Mouse (Mus musculus) embryonic facial prominence, embryonic 11.5 days (tissue): ENCODE measurements around the gene Ak7. TPM values are rescaled to one million over a fixed set of nuclear protein-coding genes. Genes with fewer than 3 reads are reported as not detected.

Experiments
- ATAC-seq: fragments of 200-750 bp; cut with Nextera tagmentation; replicated peaks from 2 replicates; pipeline ENCODE4 v1.8.0; 2017; ENCODE audit warnings: low read depth; ENCODE audit not compliant: insufficient number of reproducible peaks, low FRiP score, low TSS enrichment
- DNase-seq: peaks from one replicate; pipeline ENCODE4 v3.0.0-alpha.2; 2015; ENCODE audit warnings: low spot score
- H3K27ac ChIP-seq: fragments of 300-500 bp; sonication (generic); replicated peaks from 2 replicates; pipeline ENCODE4 v1.5.1; 2014; ENCODE audit warnings: mild to moderate bottlenecking, low read depth, low read length, control low read depth
- H3K27me3 ChIP-seq: fragments of 300-500 bp; sonication (generic); 2 replicates; pipeline ENCODE4 v1.6.1; 2014; ENCODE audit warnings: mild to moderate bottlenecking, low read length, moderate library complexity, mixed read lengths; ENCODE audit not compliant: control insufficient read depth, insufficient read depth
- H3K36me3 ChIP-seq: fragments of 300-500 bp; sonication (generic); replicated peaks from 2 replicates; pipeline ENCODE4 v1.6.1; 2014; ENCODE audit warnings: low read depth, mild to moderate bottlenecking, low read length, moderate library complexity, mixed read lengths; ENCODE audit not compliant: control insufficient read depth, insufficient read depth
- H3K4me1 ChIP-seq: fragments of 300-500 bp; sonication (generic); 2 replicates; pipeline ENCODE4 v1.6.1; 2014; ENCODE audit warnings: low read length, mixed read lengths; ENCODE audit not compliant: control insufficient read depth, insufficient read depth
- H3K4me2 ChIP-seq: fragments of 300-500 bp; sonication (generic); 2 replicates; pipeline ENCODE4 v1.6.1; 2014; ENCODE audit warnings: low read depth, mild to moderate bottlenecking, control low read depth, low read length, moderate library complexity
- H3K4me3 ChIP-seq: fragments of 300-500 bp; sonication (generic); 2 replicates; pipeline ENCODE4 v1.5.1; 2014; ENCODE audit warnings: low read depth, low read length, control low read depth
- H3K9ac ChIP-seq: fragments of 300-500 bp; sonication (generic); replicated peaks from 2 replicates; pipeline ENCODE4 v1.6.1; 2014; ENCODE audit warnings: mild to moderate bottlenecking, control low read depth, low read length
- H3K9me3 ChIP-seq: fragments of 300-500 bp; sonication (generic); replicated peaks from 2 replicates; pipeline ENCODE4 v1.6.1; 2016; ENCODE audit warnings: mild to moderate bottlenecking, low read length, inconsistent platforms, mixed read lengths; ENCODE audit not compliant: control insufficient read depth
- WGBS: fragments of 180-500 bp; shearing (Covaris S2); extraction: QIAGEN DNeasy Blood & Tissue Kit; methylation state at CpG from one replicate; pipeline ENCODE4 v1.1.7; 2014; 5-methylcytosine and 5-hydroxymethylcytosine counted together
- polyA plus RNA-seq: library from polyadenylated mRNA; unstranded; fragments of >200 nt; fragmentation: Nextera tagmentation; extraction: Ambion mirVana; gene quantifications from 2 replicates; pipeline ENCODE4 v1.2.1, GENCODE M21; 2014

Gene Ak7
- 0.24 TPM in 1 of 2 replicates, not detected in the other for polyA plus RNA-seq

GRCm38 (mm10) chr12:105705799-105706487, at the start of gene Ak7:
Gene Ak7, plus strand, starts transcription at chr12:105705976.
- H3K27me3 ChIP-seq = no peaks in the 10 kb centered on the region
- peak; percentile 84 for ATAC-seq
- no peaks in the 10 kb centered on the region for H3K9me3 ChIP-seq
- H3K4me2 ChIP-seq = peak within 1 kb of the TSS; percentile 23
- H3K27ac ChIP-seq = no peak within 1 kb of the TSS
- H3K36me3 ChIP-seq = no peaks in the 10 kb centered on the region
- 11% methylated on average over 22 of the region's 22 CpGs for WGBS
- DNase-seq = peak; percentile 72
- H3K9ac ChIP-seq = no peak within 1 kb of the TSS
- H3K4me1 ChIP-seq = 0 out of 2 replicates have a peak, but pooled peaks cover 2% of the 10 kb centered on the region
- H3K4me3 ChIP-seq = no peak within 1 kb of the TSS

DNA sequence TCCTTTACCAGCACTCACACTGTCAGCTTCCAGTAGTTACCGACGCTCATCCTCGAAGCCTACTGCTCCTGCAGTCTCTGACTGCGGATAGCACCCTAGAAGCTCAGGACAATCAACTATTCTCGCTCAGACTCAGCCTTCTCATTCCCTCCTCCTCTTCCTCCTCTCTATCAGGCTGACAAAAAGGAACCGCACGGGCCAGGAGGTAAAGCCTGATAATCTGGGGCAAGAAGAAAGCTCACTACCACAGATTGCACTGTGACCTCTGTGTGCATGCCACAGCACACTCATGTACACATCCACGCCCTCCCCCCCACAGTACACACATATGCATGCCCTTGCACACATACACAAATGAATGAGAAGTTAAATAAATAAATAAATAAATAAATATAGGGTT, 29.5 kb upstream of the Ak7 start:
- WGBS = 87% methylated on average over 8 of the region's 8 CpGs
- H3K9ac ChIP-seq = no peak overlapping the region
- no peak overlapping the region for H3K27ac ChIP-seq
- H3K4me3 ChIP-seq = no peak overlapping the region
- H3K9me3 ChIP-seq = no peaks in the 10 kb centered on the region
- no peaks in the 10 kb centered on the region for H3K4me1 ChIP-seq
- ATAC-seq (no peak), DNase-seq (no peak)
- H3K4me2 ChIP-seq = no peak overlapping the region
- no peaks in the 10 kb centered on the region for H3K27me3 ChIP-seq
- H3K36me3 ChIP-seq = no peaks in the 10 kb centered on the region

GRCm38 (mm10) chr12:105678211-105678610, 27.6 kb upstream of the Ak7 start:
- H3K36me3 ChIP-seq = no peaks in the 10 kb centered on the region
- no peak overlapping the region for H3K4me2 ChIP-seq
- no peaks in the 10 kb centered on the region for H3K4me1 ChIP-seq
- ATAC-seq = no peak
- WGBS = 87% methylated on average over 7 of the region's 7 CpGs
- H3K4me3 ChIP-seq = no peak overlapping the region
- no peak overlapping the region for H3K27ac ChIP-seq
- no peaks in the 10 kb centered on the region for H3K9me3 ChIP-seq
- no peak overlapping the region for H3K9ac ChIP-seq
- no peaks in the 10 kb centered on the region for H3K27me3 ChIP-seq
- DNase-seq = no peak

- WGBS = 91% methylated on average over 3 of the region's 3 CpGs
- Histone ChIP-seq H3K36me3 (no peaks in the 10 kb centered on the region), H3K9me3 (no peaks in the 10 kb centered on the region), H3K4me3 (no peak overlapping the region), H3K27ac (no peak overlapping the region), H3K9ac (no peak overlapping the region), H3K4me1 (no peaks in the 10 kb centered on the region), H3K27me3 (no peaks in the 10 kb centered on the region), H3K4me2 (no peak overlapping the region)
- no peak for ATAC-seq
- DNase-seq = no peak
Observed at GRCm38 (mm10) chr12:105678762-105679161, 27.0 kb upstream of the Ak7 start.

- H3K9me3 ChIP-seq = no peaks in the 10 kb centered on the region
- WGBS = 2% methylated on average over 41 of the region's 41 CpGs
- no peaks in the 10 kb centered on the region for H3K27me3 ChIP-seq
- H3K4me3 ChIP-seq = peak within 1 kb of the TSS; percentile 91
- DNase-seq (peak; percentile 57), ATAC-seq (peak; percentile 53)
- peak within 1 kb of the TSS; percentile 64 for H3K4me2 ChIP-seq
- peak within 1 kb of the TSS; percentile 52 for H3K27ac ChIP-seq
- no peaks in the 10 kb centered on the region for H3K36me3 ChIP-seq
- H3K4me1 ChIP-seq = no peaks in the 10 kb centered on the region
- H3K9ac ChIP-seq = peak within 1 kb of the TSS; percentile 80
Observed at GRCm38 (mm10) chr12:105683933-105684901, 21.6 kb upstream of the Ak7 start, which contains the start of gene Gskip. Gene Gskip, plus strand, starts transcription at chr12:105684829.

GRCm38 (mm10) chr12:105685001-105685691, 20.6 kb upstream of the Ak7 start, which contains the start of gene Atg2b:
Gene Atg2b, minus strand, starts transcription at chr12:105685211.
- DNase-seq (peak; percentile 99), ATAC-seq (peak; percentile 90)
- Histone ChIP-seq H3K4me1 (no peaks in the 10 kb centered on the region), H3K36me3 (no peaks in the 10 kb centered on the region), H3K9ac (peak within 1 kb of the TSS; percentile 80), H3K4me3 (peak within 1 kb of the TSS; percentile 91), H3K27ac (peak within 1 kb of the TSS; percentile 52), H3K27me3 (no peaks in the 10 kb centered on the region), H3K9me3 (no peaks in the 10 kb centered on the region), H3K4me2 (peak within 1 kb of the TSS; percentile 64)
- WGBS = under 1% methylated on average over 73 of the region's 73 CpGs

DNA sequence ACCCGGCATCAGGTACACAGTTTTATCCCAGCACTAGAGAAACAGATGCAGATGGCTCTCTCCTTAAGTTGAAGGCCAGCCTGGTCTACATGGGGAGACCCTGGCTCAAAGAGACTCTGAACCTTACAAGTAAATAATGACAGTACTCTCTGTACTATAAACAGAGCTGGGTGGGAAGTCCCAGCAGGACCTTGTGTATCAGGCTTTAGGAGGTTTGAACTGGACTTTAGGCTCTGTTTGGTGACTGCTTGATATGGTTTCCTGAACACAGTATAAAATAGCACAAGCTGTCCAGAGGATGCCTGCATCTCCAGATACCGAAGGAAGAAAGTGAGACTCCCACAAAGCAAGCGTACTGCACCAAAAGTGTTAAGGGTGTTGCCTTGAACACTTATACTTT, 19.0 kb upstream of the Ak7 start:
- no peak for ATAC-seq
- Histone ChIP-seq H3K9ac (no peak overlapping the region), H3K4me2 (no peak overlapping the region)

More for the DNA sequence above, 19.0 kb upstream of the Ak7 start:
- no peaks in the 10 kb centered on the region for H3K27me3 ChIP-seq
- no peak overlapping the region for H3K4me3 ChIP-seq
- 95% methylated on average over 3 of the region's 3 CpGs for WGBS
- H3K27ac ChIP-seq = no peak overlapping the region
- H3K36me3 ChIP-seq = no peaks in the 10 kb centered on the region
- H3K9me3 ChIP-seq = no peaks in the 10 kb centered on the region
- no peak for DNase-seq
- H3K4me1 ChIP-seq = no peaks in the 10 kb centered on the region
